Mouse (Mus musculus) bone marrow macrophage, adult 2 months (primary cell): Measurements from ENCODE around the gene Rere. TPM values are rescaled to one million over a fixed set of nuclear protein-coding genes. Genes with fewer than 3 reads are reported as not detected.

ENCODE experiments used
- H3K27ac ChIP-seq: 2 replicates; pipeline ENCODE4 v1.5.1; 2012; ENCODE audit warnings: low read depth, low read length; ENCODE audit not compliant: insufficient read depth
- H3K4me1 ChIP-seq: 2 replicates; pipeline ENCODE4 v1.6.1; 2012; ENCODE audit warnings: low read length; ENCODE audit not compliant: control insufficient read depth, insufficient read depth
- H3K4me3 ChIP-seq: 2 replicates; pipeline ENCODE4 v1.5.1; 2012; ENCODE audit warnings: mild to moderate bottlenecking, low read length, moderate library complexity; ENCODE audit not compliant: insufficient read depth
- CTCF ChIP-seq: IDR thresholded peaks from 2 replicates; pipeline ENCODE4 v1.5.1; 2012; ENCODE audit warnings: low read depth, mild to moderate bottlenecking, low read length, moderate library complexity
- POLR2A ChIP-seq: IDR thresholded peaks from 2 replicates; pipeline ENCODE4 v1.6.1; 2012; ENCODE audit warnings: mild to moderate bottlenecking, low read depth, low read length, borderline replicate concordance
- polyA plus RNA-seq: library from polyadenylated mRNA; stranded (reverse); fragments of >200 nt; gene quantifications from 2 replicates; pipeline ENCODE4 v1.2.4, GENCODE M21; 2012; ENCODE audit not compliant: missing spikeins, insufficient read depth, insufficient read length

The Rere gene
- polyA plus RNA-seq, 1 experiment: 90.2 TPM

DNA sequence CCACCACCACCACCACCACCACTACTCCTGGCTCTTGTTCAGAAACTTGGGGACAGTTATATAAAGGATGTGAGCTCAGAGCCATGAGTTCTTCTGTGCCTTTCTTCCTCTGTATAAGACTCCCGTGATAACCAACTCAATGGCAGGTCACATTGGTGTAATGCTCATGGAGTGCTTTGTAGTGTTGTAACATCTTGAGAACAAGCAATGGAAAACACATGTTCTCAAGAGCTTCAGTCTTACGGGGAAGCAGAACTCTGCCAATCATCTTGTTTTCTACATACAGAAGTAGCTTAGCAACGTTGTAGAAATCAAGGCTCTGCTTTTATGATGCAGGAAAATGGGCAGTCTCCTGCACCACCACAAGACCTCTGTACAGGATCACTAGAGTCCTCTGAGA, 107.1 kb downstream of the Rere start:
- peaks cover 28% of the 10 kb centered on the region for H3K4me1 ChIP-seq
- no peak overlapping the region for H3K27ac ChIP-seq
- TF ChIP-seq CTCF (no peak), POLR2A (no peak)
- no peak overlapping the region for H3K4me3 ChIP-seq

DNA sequence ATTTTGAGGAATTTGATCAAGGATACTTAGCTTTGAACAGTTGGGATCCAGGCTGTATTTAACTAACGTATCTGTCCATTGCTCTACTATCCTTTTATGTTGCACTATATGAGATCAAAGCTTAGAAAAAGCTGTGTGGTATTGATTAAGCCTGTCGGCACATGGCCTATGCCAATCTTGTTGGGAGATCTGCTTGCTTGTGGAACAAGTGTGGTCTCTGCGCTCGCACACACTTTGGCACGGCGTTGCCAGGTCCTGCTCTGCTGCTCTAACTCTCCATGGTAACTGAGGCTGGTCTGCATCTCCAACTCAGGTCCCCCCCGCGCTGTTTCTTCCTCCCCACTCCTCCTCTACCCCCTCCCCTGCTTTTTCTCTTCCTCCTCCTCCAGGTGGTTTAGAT, 112.2 kb downstream of the Rere start:
- H3K4me3 ChIP-seq: no peak overlapping the region
- H3K27ac ChIP-seq: no peak overlapping the region
- H3K4me1 ChIP-seq: peaks cover 25% of the 10 kb centered on the region
- TF ChIP-seq CTCF (no peak), POLR2A (no peak)

DNA sequence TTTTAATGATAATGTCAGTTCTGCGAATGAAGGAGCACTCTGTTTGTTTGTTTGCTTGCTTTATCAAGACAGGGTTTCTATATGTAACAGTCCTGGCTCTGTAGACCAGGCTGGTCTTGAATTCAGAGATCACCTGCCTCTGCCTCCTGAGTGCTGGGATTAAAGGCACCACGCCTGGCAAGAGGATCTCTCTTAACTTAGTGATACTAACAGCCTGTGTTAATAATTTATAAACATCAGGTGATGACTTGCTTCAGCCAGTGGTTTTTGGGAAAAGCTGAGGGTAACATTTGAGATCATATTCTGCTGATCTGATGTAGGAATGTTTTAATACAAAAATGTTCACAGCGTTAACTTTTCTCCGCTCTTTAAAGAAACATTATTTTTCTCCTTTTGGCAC, 112.6 kb downstream of the Rere start:
- no peak overlapping the region for H3K4me3 ChIP-seq
- H3K27ac ChIP-seq: no peak overlapping the region
- H3K4me1 ChIP-seq: peaks cover 21% of the 10 kb centered on the region
- no peak for TF ChIP-seq CTCF
- TF ChIP-seq POLR2A: no peak

DNA sequence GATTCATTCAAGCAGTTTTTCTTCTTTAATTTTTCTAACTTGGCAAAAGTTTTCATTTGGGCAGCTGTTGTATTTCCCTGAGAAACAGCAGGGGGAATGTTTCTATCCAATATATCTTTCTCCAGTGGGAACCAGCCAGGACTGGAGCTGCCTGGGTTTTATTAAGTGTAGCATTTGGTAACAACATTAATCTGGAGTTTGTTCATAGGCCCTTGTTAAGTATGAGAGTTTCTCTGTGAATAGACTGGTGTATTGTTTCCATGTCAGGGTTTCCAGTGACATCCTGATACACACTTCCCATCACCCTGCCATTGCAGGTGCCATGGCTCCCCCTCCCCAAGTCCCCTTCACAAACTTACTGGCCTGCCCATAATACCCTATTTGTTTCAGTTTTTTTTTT, 114.9 kb downstream of the Rere start:
- Histone ChIP-seq H3K27ac (no peak overlapping the region), H3K4me3 (no peak overlapping the region), H3K4me1 (peaks cover 14% of the 10 kb centered on the region)
- TF ChIP-seq POLR2A (no peak), CTCF (no peak)

DNA sequence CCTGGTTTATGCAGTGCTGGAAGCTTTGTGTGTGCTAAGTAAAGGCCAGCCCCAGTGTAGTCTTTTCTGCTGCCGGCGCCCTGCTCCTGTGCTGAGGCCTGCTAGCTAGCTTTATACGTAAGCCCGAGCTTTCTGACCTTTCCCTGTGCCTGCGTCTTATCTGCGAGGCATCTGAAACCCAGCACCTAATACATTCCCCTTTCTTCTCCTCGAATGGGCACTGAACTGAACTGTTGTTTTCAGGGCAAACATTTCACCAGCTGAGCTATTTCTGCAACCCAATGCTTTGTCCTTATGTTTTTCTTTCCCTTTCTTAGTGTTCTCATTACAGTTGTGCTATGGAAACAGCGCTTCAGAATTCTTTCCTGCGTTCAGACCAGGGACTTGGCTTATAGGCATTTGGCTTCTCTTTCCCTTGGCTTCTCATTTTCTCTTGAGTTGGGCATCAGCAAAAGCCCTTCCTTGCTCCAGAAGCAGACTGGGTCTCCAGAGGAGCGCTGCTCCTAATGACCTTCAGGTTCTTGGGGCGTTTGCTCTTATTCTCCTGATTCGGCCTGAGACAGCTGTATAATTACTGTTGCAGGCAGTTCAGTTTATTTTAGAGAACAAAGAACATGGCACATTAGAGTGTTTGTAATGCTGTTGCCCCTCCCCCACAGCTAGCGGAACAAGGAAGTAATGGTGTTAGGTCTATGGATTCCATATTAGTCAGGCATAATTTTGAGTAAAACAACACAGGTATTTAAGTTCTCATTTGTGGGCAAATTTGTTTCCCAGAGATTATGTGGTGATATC, 115.6 kb downstream of the Rere start:
- peaks cover 20% of the 10 kb centered on the region for H3K4me1 ChIP-seq
- H3K27ac ChIP-seq: 0 out of 2 replicates have a peak overlapping the region, but pooled peaks have one; percentile 7
- H3K4me3 ChIP-seq: no peak overlapping the region
- no peak for TF ChIP-seq POLR2A
- TF ChIP-seq CTCF: no peak

DNA sequence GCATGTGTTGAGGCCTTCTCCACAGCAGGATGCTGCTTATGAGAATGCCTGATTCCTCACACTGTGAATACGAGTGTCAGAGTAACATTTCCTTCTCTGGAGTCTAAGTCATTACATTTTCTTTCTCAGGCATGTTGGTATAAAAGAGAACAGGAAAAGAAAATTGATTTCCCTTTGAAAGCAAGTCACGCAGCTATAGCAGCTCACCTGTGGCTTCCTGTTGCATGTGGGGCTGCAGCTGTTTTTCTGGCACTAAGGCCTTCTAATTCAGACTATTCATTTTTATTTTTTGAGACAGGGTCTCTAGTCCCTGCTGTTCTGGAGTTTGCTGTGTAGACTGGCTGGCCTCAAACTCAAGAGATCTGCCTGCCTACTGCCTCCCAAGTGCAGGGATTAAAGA, 117.6 kb downstream of the Rere start:
- H3K27ac ChIP-seq: no peak overlapping the region
- H3K4me3 ChIP-seq: no peak overlapping the region
- peaks cover 28% of the 10 kb centered on the region for H3K4me1 ChIP-seq
- TF ChIP-seq POLR2A: no peak
- TF ChIP-seq CTCF: no peak

DNA sequence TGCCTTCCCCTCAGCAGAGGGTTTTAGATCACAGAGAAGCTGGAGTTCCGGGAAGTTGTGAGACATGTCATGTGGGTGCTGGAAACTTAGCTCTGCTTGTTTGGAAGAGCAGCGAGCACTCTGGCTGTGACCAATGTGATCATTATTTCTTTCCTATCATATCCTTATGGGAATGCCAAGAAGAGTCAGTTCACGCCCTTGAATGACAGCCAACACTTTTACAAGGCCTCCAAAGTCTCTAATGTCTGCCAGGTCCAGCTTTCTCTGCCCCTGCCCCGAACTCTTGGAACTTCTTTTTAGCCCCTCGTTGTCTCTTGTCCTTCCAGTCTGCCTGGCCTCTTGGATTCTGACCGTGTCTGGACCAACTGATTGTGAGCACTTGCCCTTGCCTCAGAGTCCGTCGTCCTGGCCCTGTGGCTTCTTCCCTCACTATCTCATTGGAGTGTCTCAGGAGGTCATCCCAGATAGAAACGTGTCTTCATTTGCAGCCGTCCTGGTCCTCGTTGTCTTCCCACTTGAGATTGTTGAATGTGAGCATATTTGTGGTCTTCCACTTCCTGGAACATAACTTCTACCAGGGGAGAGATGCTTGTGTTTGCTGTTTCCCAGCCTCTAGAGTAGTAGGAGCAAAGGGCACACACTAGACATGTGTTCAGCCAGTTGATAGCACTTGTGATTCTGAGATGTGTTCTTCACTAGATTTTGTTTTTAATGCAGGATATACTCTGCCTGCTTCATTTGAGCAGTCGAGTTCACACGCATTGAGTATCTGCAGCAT, 120.6 kb downstream of the Rere start:
- no peak overlapping the region for H3K27ac ChIP-seq
- no peak overlapping the region for H3K4me3 ChIP-seq
- TF ChIP-seq POLR2A: no peak
- no peak for TF ChIP-seq CTCF
- H3K4me1 ChIP-seq: peaks cover 31% of the 10 kb centered on the region

DNA sequence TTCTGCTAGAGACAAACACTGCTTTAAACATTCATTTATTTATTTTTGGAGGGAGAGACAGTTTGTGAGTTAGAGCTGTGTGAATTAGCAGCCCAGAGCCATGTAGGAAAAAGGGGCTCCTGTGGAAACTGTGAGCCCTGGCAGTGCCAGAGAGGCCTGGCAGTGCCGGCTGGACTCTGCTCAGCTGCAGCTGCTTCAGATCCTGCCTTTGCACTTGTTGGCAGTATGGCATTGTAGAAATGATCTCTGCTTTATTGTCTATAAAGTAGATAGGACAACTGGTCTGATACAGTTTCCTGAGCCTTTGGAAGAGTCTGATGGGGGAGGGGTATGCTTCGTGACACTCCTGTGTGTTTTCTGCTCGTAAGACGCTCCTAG, 121.2 kb downstream of the Rere start:
- Histone ChIP-seq H3K4me1 (peaks cover 26% of the 10 kb centered on the region), H3K27ac (no peak overlapping the region), H3K4me3 (no peak overlapping the region)
- TF ChIP-seq CTCF (no peak), POLR2A (no peak)

DNA sequence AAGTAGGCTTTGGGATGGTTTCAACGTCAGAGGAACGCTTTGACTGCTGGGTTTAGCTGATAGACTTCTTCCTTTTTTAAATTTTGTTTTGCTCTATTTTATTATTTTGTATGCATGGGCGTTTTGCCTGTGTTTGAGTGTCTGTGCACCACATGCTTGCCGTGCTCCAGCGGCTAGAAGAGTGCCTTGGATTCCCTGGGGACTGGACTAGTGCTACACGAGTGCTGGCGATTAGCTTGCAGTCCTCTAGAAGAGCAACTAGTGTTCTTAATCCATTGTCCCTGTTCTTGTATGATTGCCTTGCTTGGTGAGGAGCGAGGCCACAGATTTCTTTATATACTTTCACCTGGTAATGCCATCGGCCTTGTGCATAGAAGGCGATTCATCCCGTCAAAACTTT, 122.5 kb downstream of the Rere start:
- Histone ChIP-seq H3K27ac (no peak overlapping the region), H3K4me1 (peaks cover 23% of the 10 kb centered on the region), H3K4me3 (no peak overlapping the region)
- TF ChIP-seq CTCF (no peak), POLR2A (no peak)

DNA sequence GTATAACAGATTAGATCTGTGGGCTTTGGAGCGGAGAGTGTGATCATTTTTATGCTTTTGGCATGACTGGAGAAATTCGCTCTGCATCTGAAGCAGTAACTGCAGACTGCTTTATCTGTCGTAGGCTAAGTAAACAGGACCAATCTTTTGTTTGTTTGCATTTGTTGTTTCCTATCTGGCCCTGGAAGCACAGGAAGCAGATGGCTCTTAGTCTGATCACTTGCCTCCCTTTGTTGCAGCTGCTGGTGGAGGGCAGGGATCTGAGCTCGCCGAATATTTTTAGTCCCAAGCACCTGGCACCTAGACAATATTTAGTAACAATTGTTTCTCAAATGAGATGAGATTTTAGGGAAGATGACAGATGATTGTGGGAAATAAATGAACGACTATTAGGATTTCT, 123.1 kb downstream of the Rere start:
- Histone ChIP-seq H3K27ac (no peak overlapping the region), H3K4me3 (no peak overlapping the region), H3K4me1 (peaks cover 23% of the 10 kb centered on the region)
- no peak for TF ChIP-seq CTCF
- TF ChIP-seq POLR2A: no peak
